Mouse (Mus musculus): ENCODE results near the gene Pitpnc1.

- TF ChIP-seq POLR2A (IDR thresholded peaks at IDR 0.05; ENCODE audit: control insufficient read depth, extremely low read depth, insufficient read depth, low read length, poor library complexity) (no peak), CTCF (IDR thresholded peaks at IDR 0.05; ENCODE audit: borderline replicate concordance, control insufficient read depth, extremely low read depth, insufficient read depth, low read length, poor library complexity) (no peak)
Measured at GRCm38 (mm10) chr11:107415901-107416560, 54.5 kb downstream of the Pitpnc1 start.

Measured in thymus, adult 2 months (tissue).